Mouse (Mus musculus) naive thymus-derived CD4-positive, alpha-beta T cell, adult 2 months (primary cell): ENCODE data around the gene Abcf3.
A peak's percentile ranks its signal among the peaks of the same experiment; 100 is the strongest.

Experiments used
- DNase-seq: peaks from one replicate; pipeline ENCODE4 v3.0.0-alpha.2; 2011; ENCODE audit warnings: low read depth

Gene Abcf3

DNA sequence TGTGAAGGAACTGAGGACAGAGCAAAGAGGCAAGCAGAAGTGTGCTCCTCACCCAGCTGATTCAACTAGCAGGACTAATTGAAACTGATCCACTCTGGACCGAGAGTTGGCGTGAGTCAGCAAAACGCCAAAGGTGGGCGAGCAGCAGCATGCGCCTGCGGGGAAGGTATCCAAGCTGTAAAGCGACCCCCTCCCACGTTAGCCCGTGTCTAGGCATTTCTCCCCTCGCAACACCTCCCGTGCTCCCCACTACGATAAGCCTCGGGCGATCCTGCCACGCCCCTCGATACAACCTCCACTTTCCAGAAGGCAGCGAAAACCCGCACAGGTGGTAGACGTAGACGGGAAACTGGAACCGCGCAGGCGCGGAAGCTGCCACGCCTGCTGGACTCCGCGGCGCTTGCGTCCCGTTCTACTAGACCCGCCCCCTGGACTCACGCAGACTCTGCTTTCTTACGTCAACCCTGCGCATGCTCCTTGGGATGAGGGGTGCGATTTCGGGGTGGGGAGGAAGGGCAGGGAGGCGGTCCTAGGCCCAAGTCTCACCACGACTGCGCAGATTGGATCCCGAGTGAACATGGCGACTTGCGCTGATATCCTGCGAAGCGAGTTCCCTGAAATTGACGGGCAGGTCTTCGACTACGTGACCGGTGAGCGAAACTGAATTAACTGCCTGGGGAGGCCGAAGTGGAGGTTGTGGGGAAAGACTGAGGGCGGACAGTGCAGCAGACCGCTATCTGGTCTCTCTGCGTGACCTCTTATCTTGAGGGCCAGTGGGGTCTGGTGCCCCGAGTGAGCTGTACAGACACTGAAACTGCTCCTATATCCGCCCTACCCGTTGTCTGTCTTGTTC, at the start of gene Abcf3:
Gene Abcf3, plus strand, starts transcription at position 482 of the 853 bp plus-strand sequence.
- peak; percentile 100 for DNase-seq

DNA sequence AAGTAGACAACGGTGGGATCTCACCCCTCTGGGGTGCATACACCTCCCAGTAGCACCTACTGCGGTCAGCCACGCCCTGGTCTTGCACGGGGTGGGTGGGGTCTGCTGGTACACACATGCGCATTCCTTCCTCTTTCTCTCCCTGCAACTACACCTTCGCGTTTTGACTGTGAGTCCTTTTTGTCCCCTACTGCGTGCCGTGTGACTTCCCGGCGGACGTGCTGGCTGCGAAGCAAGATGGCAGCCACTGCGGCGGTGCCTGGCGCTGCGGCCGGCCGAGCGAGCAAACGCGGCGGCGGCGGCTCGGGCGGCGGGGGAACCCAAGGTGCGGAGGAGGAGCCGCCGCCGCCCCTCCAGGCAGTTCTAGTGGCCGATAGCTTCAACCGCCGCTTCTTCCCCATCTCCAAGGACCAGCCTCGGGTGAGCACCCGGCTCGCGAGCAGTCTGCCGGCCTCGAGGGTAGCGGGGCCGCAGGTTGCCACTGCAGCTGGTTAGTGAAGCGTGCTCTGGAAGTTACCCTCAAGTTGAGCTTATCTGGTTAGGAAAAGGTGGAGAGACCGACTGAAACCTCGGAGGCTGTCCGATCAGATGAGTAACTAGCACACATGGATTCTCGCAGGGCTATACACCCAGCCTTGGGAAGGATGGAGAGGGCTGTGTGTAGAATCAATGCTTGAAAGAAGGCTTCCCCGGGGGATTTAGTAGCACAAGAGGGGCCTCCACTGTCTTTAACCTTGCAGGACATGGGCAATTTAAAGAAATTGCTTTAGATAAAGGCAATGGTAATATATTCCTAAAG, 49.5 kb upstream of the Abcf3 start, which contains the start of gene Eif2b5:
Gene Eif2b5, plus strand, starts transcription at position 141 of the 799 bp plus-strand sequence.
- peak; percentile 92 for DNase-seq

DNA sequence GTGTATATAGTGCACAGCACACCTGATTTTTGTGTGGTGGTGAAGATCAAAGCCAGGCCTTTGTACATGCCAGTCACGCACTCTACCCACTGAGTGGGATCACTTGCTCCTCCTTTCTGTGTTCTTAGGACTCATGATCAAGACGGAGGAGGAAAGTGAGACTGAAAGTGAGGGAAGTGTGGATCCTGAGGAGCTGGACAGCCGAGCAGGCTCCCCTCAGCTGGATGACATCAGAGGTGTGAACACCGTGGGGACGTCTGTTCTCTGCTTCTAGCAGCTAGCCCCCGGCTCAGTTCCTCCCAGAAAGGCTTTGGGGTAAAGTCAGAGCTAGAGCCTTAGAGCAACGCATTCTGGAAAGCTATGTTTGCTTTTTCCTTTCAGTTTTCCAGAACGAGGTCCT, 42.4 kb upstream of the Abcf3 start:
- no peak for DNase-seq

DNA sequence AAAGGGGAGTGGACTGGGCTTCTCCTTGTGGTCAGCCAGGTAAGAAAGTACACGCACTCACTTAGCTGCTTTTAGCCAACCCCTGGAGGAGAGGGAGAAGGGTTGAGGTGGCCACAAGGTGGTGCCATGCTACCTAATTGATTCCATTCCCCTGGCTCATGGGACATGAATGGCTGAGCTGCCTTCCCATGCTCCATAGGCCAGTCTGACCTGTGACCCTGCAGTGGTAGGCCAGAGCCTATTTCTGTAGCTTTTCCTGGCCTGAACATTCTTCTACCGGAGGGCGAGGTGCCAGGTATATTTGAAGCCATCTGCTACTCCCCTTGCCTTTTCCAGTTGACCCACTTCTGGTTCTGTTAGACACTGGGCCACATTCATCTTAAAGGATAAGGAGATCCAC, 39.0 kb upstream of the Abcf3 start:
- DNase-seq, result peak; percentile 35

DNA sequence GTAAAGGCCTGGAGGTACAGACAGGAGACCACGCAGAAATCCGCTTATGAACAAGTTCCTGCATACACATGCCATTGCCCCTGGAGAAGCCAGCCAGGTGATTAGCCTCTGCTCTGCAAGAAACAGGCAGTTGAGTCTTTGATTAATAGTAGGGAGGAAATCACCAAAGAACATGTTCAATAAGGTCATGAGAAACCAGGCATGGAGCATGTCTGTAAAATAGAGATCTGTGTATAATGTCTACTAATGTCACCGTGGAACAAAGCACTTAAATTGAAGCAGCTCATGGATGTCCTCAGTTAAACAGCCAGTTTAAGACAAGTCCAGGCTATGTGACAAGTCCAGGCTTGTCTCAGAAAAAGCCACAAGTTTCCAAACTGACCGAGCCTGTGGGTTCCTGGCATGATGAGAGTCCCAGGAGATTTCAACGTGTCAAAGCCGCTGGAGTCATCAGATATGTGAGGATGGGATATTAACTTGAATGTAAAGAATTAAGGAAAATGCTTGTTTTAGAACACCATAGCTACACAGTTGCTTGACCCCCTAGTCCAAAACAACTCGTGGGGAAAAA, 37.0 kb upstream of the Abcf3 start:
- DNase-seq, result no peak

DNA sequence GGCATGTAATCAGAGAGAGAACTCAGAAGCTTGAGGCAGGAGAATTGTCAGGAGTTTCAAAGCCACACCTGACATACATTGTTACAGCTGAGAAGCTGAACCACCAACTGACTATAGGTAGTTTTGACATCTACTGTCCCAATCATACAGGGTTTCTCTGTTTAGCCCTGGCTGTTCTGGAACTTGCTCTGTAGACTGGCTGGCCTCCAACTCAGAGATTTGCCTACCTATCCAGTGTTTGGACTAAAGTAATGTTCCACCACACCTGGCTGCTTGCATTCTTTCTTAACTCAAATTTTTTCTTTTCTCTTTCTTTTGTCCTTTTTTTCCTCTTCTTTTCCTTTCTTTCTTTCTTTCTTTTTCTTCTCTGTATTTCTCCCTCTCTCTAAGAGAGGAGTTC, 32.3 kb upstream of the Abcf3 start:
- DNase-seq, result peak; percentile 32

DNA sequence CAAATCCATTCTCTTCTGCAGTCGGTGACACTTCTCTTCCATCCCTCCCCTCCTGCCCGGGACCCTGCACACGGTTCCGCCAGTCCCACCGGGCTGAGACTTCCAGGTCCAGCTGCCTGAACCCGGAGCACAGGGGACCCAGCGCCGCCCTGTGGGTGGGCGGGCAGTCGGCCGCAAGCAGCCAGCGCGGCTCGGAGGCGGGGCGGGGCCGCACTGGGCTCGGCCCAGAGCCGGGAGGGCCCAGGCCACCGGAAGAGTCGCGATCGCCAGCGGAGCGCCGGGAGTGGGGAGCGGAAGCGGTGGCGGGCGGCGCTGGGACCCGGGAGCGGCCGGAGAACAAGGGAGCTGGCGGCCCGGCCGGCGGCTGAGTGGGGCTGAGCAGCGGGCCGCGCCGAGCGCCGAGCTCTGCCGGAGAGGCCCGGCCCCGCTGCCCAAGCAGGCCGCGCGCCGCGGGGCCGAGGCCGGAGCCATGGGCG, 31.6 kb upstream of the Abcf3 start, which contains the start of gene Dvl3:
Gene Dvl3, plus strand, starts transcription at position 257 of the 476 bp plus-strand sequence.
- DNase-seq, result peak; percentile 66

DNA sequence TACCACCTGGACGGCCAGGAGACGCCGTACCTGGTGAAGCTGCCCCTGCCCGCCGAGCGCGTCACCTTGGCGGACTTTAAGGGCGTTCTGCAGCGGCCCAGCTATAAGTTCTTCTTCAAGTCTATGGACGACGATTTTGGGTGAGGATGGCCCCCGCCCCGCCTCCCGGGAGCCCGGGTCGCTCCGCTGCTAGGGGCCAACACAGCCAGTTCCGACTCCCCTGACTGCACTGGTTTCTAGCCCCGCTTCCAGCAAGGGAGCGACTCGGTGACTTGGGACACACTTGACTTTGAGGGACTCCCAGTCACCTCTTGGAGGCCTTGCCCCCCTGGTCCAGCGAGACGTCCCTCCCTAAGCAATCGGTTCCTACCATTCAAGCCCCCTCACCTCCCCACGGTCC, 31.2 kb upstream of the Abcf3 start:
- DNase-seq, result peak; percentile 55

DNA sequence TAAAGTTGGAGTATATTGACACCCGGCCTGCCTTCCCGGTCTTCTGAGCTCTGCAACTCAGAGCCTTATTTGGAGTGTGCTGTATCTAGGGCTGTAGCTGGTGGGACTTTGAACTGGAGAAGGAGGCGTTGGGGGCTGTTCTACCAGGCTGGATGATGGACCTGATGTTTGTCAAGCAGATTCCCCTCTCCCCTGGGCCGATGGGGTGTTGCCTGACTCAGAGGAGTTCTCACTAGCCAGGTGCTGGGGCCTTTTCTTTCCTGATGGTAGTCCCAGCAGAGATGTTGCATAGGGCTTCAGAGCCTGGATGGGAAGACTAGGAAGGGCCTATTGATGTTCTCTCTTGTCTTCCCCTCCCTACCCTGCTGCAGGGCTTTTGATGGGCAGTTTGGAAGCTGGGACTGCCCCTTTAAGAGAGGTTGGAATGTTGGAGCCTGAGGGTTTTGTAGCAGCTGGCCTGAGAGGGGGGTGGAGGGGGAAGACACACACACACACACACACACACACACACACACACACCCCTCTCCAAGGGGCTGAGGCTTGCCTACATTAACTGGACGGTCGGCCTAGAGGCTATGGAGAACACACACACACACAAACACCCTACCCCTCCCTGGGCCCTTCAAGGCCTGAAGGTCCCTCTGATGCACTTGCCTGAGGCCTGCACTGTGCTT, 30.5 kb upstream of the Abcf3 start:
- DNase-seq, result peak; percentile 38

DNA sequence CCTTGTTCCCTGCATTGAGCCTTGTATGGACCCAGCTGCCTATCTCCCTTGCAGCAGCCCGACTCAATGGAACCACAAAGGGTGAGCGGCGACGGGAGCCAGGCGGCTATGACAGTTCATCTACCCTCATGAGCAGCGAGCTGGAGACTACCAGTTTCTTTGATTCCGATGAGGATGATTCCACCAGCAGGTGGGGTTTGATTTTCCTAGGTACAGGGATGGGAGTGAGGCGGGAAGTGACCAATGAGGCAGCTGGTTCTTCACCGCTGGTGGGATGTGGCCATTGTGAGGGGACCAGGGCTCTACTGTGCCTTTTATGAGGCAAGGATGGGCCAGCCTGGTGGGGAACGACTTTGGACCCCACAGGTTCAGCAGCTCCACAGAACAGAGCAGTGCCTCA, 24.5 kb upstream of the Abcf3 start:
- no peak for DNase-seq

DNA sequence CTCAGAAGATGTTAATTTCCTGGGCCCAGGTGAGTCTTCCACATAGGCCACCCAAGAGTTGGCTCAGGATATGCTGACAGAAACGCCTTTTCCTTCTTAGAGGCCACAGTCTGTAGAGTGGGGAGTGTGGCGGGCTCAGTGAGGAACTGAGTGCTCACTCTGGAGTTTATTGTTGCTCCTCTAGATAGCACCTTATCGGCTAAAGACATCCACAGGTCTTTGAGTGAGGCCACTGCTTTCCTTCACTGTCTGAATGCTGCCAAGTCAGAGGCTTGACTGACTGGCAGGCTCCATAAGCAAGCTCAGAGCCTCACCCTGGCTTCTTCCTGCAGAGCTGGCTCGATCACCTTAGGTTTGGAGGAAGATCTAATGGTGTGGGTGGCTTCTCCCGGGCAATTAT, 19.6 kb upstream of the Abcf3 start:
- DNase-seq, result no peak

DNA sequence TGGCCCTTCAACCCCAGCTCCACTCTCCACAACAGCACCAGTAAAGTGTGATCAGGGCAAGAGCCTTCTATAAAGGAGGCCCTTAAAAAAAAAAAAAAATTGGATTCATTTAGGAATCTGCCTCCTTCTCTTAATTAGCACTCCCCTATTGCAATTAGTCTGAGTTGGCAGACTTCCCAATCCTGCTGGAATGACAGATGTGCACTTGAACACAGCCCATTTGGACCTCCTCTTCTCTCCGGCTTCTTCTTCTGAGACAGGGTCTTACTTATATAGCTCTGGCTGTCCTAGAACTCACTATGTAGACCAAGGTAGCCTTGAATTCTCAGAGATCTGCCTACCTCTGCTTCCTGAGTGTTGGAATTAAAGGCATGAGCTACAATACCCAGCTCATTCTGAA, 19.0 kb upstream of the Abcf3 start:
- no peak for DNase-seq

DNA sequence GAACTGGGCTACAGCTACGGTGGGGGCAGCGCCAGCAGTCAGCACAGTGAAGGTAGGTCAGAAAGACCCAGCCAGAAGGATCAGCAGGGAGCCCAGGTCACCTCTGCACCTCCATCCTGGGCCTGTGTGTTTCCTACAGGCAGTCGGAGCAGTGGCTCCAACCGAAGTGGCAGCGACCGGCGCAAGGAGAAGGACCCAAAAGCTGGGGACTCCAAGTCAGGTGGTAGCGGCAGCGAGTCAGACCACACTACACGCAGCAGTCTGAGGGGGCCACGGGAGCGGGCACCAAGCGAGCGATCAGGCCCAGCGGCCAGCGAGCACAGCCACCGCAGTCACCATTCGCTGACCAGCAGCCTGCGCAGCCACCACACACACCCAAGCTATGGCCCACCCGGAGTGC, 17.4 kb upstream of the Abcf3 start:
- DNase-seq, result no peak

DNA sequence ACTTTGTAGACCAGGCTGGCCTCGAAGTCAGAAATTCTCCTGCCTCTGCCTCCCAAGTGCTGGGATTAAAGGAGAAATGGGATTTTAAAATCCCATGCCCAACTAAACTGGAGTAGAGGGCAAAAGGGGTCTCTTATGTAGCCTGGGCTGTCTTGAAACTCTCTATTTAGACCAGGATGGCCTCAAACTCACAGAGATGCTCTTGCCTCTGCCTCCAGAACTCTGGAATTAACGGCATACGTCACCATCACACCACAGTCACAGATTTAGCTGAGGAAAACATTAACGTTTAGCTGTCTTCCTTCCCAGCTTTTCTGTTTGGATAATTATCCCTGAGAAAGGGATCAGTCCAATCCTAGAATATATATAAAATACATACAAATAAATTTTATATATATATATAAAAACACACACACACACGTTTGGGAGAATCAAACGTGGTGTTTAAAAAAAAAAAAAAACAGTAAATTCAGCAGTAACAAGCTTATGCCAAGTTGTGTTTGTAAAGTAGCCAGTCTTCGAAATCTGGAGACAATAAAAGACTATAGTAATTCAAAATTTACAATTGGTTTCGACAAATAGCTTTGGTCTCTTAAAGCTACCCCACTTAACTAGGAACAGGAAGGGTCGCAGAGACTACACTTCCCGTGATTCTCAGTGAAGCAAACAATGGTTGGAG, 13.6 kb upstream of the Abcf3 start:
- no peak for DNase-seq

DNA sequence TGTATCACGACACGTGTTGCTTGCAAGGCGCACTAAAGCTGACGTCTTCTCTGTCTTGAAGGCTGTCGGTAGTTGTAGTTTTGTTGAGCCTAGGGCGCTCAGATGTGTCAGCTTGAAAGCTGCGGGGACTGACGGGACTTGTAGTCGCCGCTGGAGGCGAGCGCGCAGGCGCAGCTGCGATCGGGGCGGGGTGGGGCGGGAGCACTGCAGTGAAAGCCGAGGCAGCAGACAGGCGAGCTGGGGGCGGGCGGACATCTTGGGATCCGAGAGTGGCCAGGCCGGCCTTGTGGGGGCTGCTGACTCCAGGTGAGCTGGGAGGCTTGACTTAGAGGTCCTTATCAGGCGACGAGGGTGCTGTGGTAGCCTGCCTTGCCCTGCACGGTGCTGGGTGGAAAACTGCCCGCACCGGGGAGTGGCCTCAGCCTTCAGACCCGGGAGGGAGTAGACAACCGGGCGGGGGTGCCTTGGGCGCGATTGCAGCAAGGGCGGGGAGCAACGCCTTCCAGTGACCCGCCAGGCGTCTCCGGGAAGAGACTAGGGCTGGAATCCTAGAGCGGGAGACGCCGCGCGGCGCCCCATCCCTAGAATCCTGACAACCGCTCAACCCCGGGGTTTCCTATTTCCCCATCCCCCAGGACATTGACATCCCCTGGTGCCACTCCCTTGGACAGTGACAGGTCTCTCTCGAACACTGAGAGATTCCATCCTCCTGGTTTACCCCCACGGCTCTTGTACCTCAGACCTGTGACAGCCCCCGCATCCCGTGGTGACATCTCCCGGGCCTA, 12.9 kb upstream of the Abcf3 start, which contains the start of gene Ap2m1:
Gene Ap2m1, plus strand, starts transcription at position 183 of the 785 bp plus-strand sequence.
- peak; percentile 98 for DNase-seq

DNA sequence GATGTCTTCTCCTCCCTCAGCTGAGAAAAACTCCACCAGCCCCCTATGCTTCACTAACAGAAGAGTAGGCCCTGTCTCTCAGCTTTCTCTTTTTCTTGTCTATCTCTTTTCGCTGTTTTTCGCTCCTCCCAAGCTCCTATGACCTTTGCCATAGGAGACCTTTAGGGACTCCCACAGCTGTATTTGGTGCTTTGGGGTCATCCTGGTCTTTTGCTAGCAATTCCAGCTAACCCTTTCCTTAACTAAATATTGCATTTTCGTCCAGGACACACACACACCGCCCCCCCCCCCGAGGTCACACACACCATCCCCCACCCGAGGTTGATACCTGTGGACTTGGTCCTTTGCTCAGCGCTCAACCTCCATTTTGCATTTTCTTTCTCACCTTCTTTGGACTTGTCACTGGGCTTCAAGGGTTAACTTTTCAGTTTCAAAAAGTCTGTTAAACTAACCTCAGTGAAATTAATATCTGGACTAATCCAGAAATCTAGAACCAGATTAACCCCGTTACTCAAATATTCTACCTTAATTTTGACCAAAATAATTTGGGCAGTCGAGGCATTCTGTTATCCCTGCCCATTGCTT, 12.2 kb upstream of the Abcf3 start:
- DNase-seq, result no peak

DNA sequence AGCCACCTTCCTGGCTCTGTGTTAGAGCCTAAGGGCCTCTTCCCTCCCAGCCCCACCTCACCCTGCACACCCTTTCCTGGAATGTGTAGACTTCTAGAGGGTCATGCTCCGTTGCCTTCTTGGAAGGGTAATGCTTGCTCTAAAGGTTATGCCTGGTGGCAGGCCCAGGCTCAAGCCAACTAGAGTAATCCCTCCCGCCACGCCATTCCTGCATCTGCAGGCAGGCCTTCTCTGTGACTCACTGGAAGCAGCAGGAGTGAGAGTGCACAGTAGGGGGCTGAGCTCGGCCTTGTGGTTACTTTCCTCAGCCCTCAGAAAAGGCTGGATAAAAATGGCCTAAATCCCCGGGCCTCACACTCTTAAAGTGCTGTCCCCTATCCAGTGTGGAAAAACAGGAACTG, 11.3 kb upstream of the Abcf3 start:
- no peak for DNase-seq

DNA sequence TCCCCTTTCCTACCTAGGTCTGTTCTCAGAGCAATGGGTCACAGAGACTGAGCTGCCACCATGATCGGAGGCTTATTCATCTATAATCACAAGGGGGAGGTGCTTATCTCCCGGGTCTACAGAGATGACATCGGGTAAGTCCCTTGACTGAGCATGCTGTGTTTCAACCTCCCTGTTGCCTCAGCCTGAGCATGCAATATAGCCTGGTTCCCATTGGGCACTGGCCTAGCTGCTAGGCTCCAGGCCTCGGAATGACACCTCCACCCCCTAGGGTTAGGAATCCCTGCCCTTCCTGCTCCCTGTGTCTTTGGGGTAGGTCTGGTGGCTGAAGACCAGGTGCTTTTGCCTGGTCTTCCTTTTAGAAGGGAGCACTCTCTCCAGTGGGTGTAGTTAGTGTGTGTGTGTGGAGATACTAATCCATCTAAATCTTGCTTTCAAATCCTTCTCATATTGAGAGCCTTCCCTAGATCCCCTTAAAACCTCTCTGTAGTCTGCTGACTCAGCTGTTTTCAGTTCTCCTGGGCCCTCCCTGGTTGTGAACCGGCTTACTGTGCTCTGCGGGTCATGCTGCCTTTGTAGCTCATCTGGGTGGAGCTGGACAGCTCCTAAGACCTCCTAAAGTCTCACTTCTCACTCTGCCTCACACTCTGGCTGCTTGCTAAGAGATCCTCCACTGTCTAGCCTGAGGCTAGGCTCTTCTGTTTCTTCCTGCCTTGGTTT, 10.6 kb upstream of the Abcf3 start:
- DNase-seq, result no peak

DNA sequence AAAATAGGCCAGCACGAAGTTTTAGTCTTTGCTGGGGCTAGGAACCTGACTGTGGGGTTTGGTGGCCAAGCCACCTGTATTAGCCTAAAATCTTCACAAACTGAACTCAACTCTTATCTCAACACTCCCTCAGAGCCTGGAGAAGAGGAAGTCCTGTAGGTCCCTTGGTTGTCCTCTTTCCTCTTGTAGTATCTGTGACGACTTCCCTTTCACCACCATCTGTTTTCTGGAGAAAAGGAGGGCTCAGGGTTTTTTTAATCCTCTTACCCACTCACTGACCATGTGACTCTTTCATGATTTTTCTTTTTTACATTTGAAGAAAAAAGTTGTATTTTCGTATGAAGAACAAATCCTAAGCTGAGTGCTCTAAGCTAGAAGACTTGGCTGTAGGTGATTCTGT, 8.7 kb upstream of the Abcf3 start:
- no peak for DNase-seq
